Mouse (Mus musculus): ENCODE results near the gene Fam57b. TPM values are rescaled to one million over a fixed set of nuclear protein-coding genes. Genes with fewer than 3 reads are reported as not detected.

Gene Fam57b
- polyA plus RNA-seq, 1 experiment: 13.5 TPM

DNA sequence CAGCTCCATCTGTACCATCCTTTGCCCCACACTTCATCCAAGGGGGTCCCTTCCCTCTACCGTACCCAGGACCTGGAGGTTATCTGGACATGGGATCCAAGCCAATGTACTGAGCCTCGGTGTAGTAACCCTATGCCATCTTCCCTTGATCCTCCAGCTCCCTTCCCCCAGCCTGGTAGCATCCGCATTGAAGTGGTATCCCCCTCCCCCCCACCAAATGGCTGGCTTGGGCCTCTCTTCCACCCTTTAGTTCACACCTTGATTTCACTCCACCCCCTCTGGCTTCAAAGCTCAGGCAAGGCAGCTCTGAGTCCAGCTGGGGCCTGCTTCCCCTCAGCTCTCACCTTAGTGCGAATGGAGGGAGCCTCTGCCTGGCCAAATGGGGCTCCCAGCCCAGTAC is 12.4 kb upstream of the Fam57b start:
- H3K36me3 ChIP-seq (replicated peaks; ENCODE audit: low read length): peaks cover 100% of the 10 kb centered on the region
- H3K4me1 ChIP-seq: peaks cover 53% of the 10 kb centered on the region
- H3K4me3 ChIP-seq (replicated peaks): no peak overlapping the region
- no peaks in the 10 kb centered on the region for H3K27me3 ChIP-seq (replicated peaks)
- no peaks in the 10 kb centered on the region for H3K9me3 ChIP-seq
- no peak for TF ChIP-seq GATA1 (IDR thresholded peaks at IDR 0.05; ENCODE audit: borderline replicate concordance, low read length)
- TF ChIP-seq FLI1 (IDR thresholded peaks at IDR 0.05; ENCODE audit: low read length): no peak

DNA sequence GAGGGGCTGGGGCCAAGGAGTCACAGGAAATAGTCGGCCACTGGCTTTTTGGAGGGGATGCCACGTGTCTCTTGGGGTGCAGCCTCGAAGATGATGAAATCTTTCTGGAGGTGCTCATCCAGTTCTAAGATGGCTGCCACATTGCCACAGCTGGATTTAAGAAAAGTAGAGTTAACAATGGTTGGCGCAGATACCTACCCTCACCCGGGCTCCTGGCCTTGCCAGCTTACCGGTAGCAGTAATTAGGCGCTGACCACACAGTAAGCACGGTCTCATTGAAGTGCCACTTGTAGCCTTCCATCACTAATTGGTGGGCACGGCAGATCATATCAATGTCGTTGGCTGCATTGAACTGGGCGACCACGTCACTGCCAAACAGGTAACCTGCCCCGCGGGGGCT is 11.3 kb upstream of the Fam57b start:
- peaks cover 52% of the 10 kb centered on the region for H3K4me1 ChIP-seq
- TF ChIP-seq GATA1 (IDR thresholded peaks at IDR 0.05; ENCODE audit: borderline replicate concordance, low read length) (no peak), FLI1 (IDR thresholded peaks at IDR 0.05; ENCODE audit: low read length) (no peak)

DNA sequence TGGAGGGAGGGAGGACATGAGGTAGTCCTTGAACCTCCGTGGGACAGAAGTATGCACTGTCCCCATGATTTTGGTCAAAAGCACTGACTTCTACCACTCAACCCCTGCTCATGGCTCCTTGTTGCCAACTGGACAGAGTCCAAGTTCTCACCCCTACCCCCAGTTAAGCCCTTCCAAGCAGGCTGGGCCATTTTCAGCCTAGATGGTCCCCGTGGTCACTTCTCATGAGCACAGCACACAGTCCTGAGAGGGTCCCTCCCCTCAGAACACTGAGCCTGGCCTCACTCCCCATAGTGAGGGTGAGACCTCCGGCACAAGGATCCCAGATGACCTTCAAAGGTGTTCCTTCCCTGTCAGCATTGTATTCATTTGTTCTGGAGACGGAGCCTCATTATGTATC is 8.3 kb upstream of the Fam57b start:
- Histone ChIP-seq H3K36me3 (replicated peaks; ENCODE audit: low read length) (peaks cover 74% of the 10 kb centered on the region), H3K9me3 (no peaks in the 10 kb centered on the region), H3K27me3 (replicated peaks) (no peaks in the 10 kb centered on the region), H3K4me3 (replicated peaks) (no peak overlapping the region), H3K4me1 (peaks cover 51% of the 10 kb centered on the region)
- TF ChIP-seq GATA1 (IDR thresholded peaks at IDR 0.05; ENCODE audit: borderline replicate concordance, low read length) (no peak), FLI1 (IDR thresholded peaks at IDR 0.05; ENCODE audit: low read length) (no peak)

More for the DNA sequence above, 11.3 kb upstream of the Fam57b start:
- H3K27me3 ChIP-seq (replicated peaks): no peaks in the 10 kb centered on the region
- peaks cover 96% of the 10 kb centered on the region for H3K36me3 ChIP-seq (replicated peaks; ENCODE audit: low read length)
- no peak overlapping the region for H3K4me3 ChIP-seq (replicated peaks)
- H3K9me3 ChIP-seq: no peaks in the 10 kb centered on the region

DNA sequence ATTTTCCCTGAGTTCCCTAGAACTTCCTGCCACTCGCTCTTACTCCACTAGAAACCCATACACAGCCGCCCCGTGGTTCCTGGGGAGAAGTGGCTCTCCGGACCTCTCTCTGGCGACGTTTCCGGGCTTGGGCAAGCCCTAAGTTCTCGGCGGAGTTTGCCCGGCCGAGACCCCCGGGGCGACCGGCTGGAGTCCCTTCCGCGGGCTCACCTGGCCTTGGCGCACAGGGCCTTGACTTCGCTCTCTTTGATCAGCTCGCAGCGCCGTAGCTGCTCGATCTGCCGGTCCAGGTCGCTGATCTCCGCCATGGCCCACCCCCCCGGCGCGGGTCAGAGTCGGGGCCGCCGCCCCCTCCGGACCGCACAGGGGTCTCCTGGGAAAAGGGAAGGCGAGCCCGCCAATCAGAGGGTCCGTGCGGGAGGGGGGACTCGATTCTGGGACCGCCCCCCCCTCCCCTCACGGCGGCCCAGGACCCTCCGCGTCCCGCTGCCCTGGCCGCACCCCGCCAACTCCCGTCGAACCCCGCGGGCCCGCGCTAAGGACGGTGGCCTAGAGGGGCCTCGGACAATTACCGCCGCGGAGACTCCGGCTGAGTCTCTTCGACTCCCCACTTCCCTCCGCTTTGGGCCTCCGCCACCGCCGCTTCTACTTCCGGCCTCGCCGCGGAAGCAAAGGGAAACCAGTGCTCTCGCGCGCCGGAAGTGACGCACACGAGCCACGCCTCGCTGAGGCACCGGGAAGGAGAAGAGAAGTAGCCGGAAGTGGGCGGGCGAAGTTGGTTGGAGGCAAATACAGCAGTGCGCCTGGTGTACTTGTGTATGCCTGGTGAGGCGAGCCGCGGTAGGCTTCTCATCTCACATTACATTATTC is 5.4 kb upstream of the Fam57b start, which contains the start of gene Ppp4c:
Gene Ppp4c (minus strand): TSS at position 646 of the 870 bp plus-strand sequence.
- Histone ChIP-seq H3K4me1 (peaks cover 75% of the 10 kb centered on the region), H3K36me3 (replicated peaks; ENCODE audit: low read length) (peaks cover 74% of the 10 kb centered on the region), H3K9me3 (no peaks in the 10 kb centered on the region), H3K27me3 (replicated peaks) (no peaks in the 10 kb centered on the region), H3K4me3 (replicated peaks) (peak within 1 kb of the TSS; percentile 97)
- TF ChIP-seq GATA1 (IDR thresholded peaks at IDR 0.05; ENCODE audit: borderline replicate concordance, low read length) (no peak), FLI1 (IDR thresholded peaks at IDR 0.05; ENCODE audit: low read length) (peak; percentile 99)

DNA sequence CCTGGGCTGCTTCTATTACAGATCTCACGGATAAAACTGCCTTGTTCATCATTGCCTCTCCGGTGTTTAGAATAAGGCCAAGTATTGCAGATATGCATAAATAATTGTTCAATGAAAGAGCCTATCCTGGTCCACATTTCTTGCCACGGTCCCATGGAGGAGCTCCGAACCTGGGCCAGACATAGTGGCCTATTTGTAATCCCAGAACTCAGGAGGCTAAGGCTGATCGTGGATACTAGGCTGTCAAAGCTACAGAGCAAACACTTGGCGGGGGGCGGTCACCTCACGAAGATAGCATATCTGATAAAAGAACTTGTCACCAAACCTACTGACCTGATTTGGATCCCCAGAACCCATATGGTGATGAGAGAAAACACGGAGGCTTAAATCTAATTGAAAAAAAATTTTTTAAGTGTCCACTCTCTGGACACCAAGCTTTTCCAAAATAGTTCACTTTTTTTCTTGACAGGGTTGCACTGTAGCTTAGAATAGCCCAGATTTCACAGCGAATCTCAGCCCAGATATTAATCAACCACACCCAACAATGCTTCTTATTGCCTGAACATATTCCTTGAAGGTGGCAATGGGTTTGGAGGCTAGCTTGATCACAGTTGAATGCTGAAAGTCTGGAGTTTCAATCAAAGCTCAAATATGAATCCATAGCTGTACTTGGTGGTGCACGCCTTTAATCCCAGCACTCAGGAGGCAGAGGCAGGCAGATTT is 4.6 kb upstream of the Fam57b start:
- H3K36me3 ChIP-seq (replicated peaks; ENCODE audit: low read length): peaks cover 74% of the 10 kb centered on the region
- peak overlapping the region; percentile 97 for H3K4me3 ChIP-seq (replicated peaks)
- peaks cover 80% of the 10 kb centered on the region for H3K4me1 ChIP-seq
- no peaks in the 10 kb centered on the region for H3K9me3 ChIP-seq
- no peak for TF ChIP-seq FLI1 (IDR thresholded peaks at IDR 0.05; ENCODE audit: low read length)
- TF ChIP-seq GATA1 (IDR thresholded peaks at IDR 0.05; ENCODE audit: borderline replicate concordance, low read length): no peak
- no peaks in the 10 kb centered on the region for H3K27me3 ChIP-seq (replicated peaks)

DNA sequence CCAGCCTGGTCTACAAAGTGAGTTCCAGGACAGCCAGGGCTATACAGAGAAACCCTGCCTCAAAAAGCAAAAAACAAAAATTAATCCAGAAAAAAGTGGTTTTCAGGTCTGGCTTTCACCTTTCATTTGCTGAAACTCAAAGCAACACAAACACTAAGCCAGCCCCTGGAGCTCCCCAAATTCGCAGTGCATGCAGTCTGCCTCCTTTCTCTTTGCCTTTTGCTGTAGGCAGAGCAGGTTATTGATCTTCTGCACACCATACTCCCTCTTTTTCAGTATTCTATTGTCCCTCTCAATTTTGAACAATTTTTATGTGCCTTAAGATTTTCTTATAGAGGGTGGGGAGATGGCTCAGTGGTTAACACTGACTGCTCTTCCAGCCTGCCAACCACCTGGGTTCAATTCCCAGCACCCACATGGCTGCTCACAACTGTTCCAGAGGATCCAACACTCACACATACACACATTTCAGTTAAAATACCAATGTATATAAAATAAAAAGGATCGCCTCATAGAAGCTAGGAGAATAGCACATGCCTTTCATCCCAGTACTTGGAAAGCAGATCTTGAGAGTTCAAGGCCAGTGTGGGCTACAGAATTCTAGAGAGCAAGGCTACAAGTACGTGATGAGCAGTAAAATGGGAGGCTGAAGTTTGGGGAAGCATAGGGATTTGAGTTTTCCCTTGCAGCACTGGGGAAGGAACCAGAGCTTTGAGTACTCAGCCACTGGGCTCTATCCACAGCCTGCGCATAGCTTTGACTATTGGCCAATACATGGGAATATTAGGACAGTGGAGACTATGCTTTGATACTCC is 3.8 kb upstream of the Fam57b start:
- no peaks in the 10 kb centered on the region for H3K9me3 ChIP-seq
- peaks cover 77% of the 10 kb centered on the region for H3K4me1 ChIP-seq

DNA sequence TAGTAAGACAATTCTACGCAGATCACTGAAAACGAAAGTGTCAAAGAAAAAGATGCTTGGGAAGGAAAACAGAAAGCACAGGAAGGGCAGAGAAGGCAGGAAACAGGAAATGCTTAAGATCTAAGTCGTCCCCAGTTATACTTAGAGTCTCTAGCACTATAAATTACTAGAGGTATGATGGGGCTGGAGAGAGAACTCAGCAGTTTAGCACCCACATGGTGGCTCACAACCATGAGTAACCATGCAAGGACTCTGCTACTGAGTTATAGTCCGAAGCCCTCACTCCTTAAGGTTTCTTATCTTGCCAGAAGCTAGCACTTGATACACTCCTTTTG is 3.2 kb upstream of the Fam57b start:
- Histone ChIP-seq H3K9me3 (no peaks in the 10 kb centered on the region), H3K36me3 (replicated peaks; ENCODE audit: low read length) (peaks cover 65% of the 10 kb centered on the region), H3K4me3 (replicated peaks) (peak overlapping the region; percentile 18), H3K27me3 (replicated peaks) (no peaks in the 10 kb centered on the region), H3K4me1 (peaks cover 71% of the 10 kb centered on the region)
- TF ChIP-seq FLI1 (IDR thresholded peaks at IDR 0.05; ENCODE audit: low read length) (no peak), GATA1 (IDR thresholded peaks at IDR 0.05; ENCODE audit: borderline replicate concordance, low read length) (no peak)

More for the DNA sequence above, 3.8 kb upstream of the Fam57b start:
- TF ChIP-seq GATA1 (IDR thresholded peaks at IDR 0.05; ENCODE audit: borderline replicate concordance, low read length) (no peak), FLI1 (IDR thresholded peaks at IDR 0.05; ENCODE audit: low read length) (no peak)
- peaks cover 71% of the 10 kb centered on the region for H3K36me3 ChIP-seq (replicated peaks; ENCODE audit: low read length)
- no peaks in the 10 kb centered on the region for H3K27me3 ChIP-seq (replicated peaks)
- H3K4me3 ChIP-seq (replicated peaks): peak overlapping the region; percentile 56

DNA sequence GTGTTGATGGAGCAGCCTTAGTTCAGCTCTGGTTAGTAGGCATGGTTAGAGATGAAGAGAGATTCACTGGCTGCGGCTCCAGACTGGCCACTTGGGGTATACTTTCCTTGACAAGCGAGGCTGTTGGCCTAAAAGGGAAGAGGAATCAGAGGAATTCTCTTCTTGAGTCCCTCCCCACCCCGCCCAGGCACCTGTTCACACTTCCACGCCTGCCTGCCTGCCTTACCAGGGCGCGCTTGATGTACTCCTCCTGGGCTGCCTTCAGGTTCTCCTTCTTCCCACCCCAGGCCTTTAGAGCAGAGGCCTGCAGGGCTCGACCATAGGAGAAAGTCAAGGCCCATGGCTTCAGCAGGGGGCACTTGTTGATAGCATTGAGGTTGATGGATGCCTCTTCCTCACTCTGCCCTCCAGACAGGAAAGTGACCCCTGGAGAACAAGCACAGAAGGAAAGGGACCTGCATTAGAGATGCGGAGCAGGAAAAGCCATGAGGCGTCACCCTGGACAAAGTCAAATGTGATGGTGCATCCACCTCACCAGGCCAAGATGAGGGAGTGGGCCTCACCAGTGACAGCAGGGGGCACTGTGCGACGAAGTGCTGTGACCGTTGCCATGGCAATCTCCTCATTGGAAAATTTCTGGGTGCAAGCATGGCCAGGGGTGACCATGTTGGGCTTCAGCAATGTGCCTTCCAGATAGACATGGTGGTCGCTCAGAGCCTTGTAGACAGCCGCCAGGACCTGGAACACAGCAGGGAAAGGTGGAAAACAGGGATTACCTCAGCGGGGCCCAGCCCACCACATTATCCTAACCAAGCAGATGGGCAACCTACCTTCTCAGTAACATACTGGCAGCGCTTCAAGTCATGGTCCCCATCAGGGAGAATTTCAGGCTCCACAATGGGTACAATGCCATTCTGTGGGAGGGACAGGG is 1.8 kb upstream of the Fam57b start:
- peaks cover 72% of the 10 kb centered on the region for H3K4me1 ChIP-seq
- H3K4me3 ChIP-seq (replicated peaks): peak overlapping the region; percentile 96
- TF ChIP-seq FLI1 (IDR thresholded peaks at IDR 0.05; ENCODE audit: low read length): no peak
- TF ChIP-seq GATA1 (IDR thresholded peaks at IDR 0.05; ENCODE audit: borderline replicate concordance, low read length): no peak
- H3K9me3 ChIP-seq: no peaks in the 10 kb centered on the region
- peaks cover 59% of the 10 kb centered on the region for H3K36me3 ChIP-seq (replicated peaks; ENCODE audit: low read length)
- H3K27me3 ChIP-seq (replicated peaks): no peaks in the 10 kb centered on the region
